Mouse (Mus musculus): Measurements from ENCODE around the gene Azin2. TPM values are rescaled to one million over a fixed set of nuclear protein-coding genes. Genes with fewer than 3 reads are reported as not detected.
A peak's percentile ranks its signal among the peaks of the same experiment; 100 is the strongest.

The Azin2 gene
- total and polyA plus RNA-seq, 3 experiments = 0.91 to 2.4 (median 1.7) TPM

GRCm38 (mm10) chr4:128983656-128984055 lies 21.4 kb upstream of the Azin2 start:
- DNase-seq (ENCODE audit: extremely low read depth) = no peak
- Histone ChIP-seq H3K27me3 (replicated peaks) (peaks cover 6% of the 10 kb centered on the region), H3K4me2 (ENCODE audit: insufficient read depth, low read depth, poor library complexity, severe bottlenecking) (no peak overlapping the region), H3K9me3 (replicated peaks; ENCODE audit: low read length) (peaks cover 4% of the 10 kb centered on the region), H3K36me3 (replicated peaks in 1 of 2; ENCODE audit: control insufficient read depth in 1 of 2, insufficient read depth in 1 of 2, low read length in 1 of 2) (no peaks in the 10 kb centered on the region), H3K27ac (ENCODE audit: insufficient read depth, low read depth) (no peak overlapping the region), H3K4me3 (replicated peaks in 1 of 3; ENCODE audit: low read depth in 2 of 3, low read length in 2 of 3, poor library complexity in 1 of 3) (no peak overlapping the region), H3K4me1 (ENCODE audit: control insufficient read depth in 1 of 2, insufficient read depth in 2 of 2) (peaks cover 16 to 37% of the 10 kb centered on the region in 2 experiments), H3K79me2 (replicated peaks; ENCODE audit: control insufficient read depth, extremely low read depth, insufficient read depth, poor library complexity, severe bottlenecking) (no peaks in the 10 kb centered on the region), H3K9ac (ENCODE audit: insufficient read depth, low read depth) (no peak overlapping the region)
- in situ Hi-C loops (cut with MboI; ENCODE audit: low pct_ligation_motif_present, low pct_unique_long_range_greater_than_20kb, low sequenced_read_pairs) = no loop called here
- dilution Hi-C loops (cut with MboI; ENCODE audit: extremely low pct_ligation_motif_present, extremely low pct_unique_long_range_greater_than_20kb, low sequenced_read_pairs) = no loop called here
- TF ChIP-seq CTCF (conservative IDR thresholded peaks at IDR 0.05 in 1 of 2, IDR thresholded peaks at IDR 0.05 in 1 of 2; ENCODE audit: low read depth in 2 of 2, low read length in 2 of 2) (peak in 1 of 2 experiments; percentile 37; a peak in 2 of 4 replicates), NRF1 (IDR thresholded peaks at IDR 0.05; ENCODE audit: low read depth, low read length) (no peak), RCOR1 (conservative IDR thresholded peaks at IDR 0.05; ENCODE audit: low read depth, low read length) (no peak), SMC3 (IDR thresholded peaks at IDR 0.05; ENCODE audit: low read depth, low read length) (0 out of 2 replicates have a peak, but pooled peaks have one; percentile 4)

GRCm38 (mm10) chr4:128983151-128983550 lies 20.9 kb upstream of the Azin2 start:
- Histone ChIP-seq H3K27ac (ENCODE audit: insufficient read depth, low read depth) (no peak overlapping the region), H3K9me3 (replicated peaks; ENCODE audit: low read length) (peaks cover 4% of the 10 kb centered on the region), H3K36me3 (replicated peaks in 1 of 2; ENCODE audit: control insufficient read depth in 1 of 2, insufficient read depth in 1 of 2, low read length in 1 of 2) (no peaks in the 10 kb centered on the region), H3K79me2 (replicated peaks; ENCODE audit: control insufficient read depth, extremely low read depth, insufficient read depth, poor library complexity, severe bottlenecking) (no peaks in the 10 kb centered on the region), H3K4me2 (ENCODE audit: insufficient read depth, low read depth, poor library complexity, severe bottlenecking) (no peak overlapping the region), H3K4me1 (ENCODE audit: control insufficient read depth in 1 of 2, insufficient read depth in 2 of 2) (peaks cover 16 to 37% of the 10 kb centered on the region in 2 experiments), H3K27me3 (replicated peaks) (peaks cover 6% of the 10 kb centered on the region), H3K9ac (ENCODE audit: insufficient read depth, low read depth) (no peak overlapping the region), H3K4me3 (replicated peaks in 1 of 3; ENCODE audit: low read depth in 2 of 3, low read length in 2 of 3, poor library complexity in 1 of 3) (no peak overlapping the region)
- in situ Hi-C loops (cut with MboI; ENCODE audit: low pct_ligation_motif_present, low pct_unique_long_range_greater_than_20kb, low sequenced_read_pairs) (no loop called here), dilution Hi-C loops (cut with MboI; ENCODE audit: extremely low pct_ligation_motif_present, extremely low pct_unique_long_range_greater_than_20kb, low sequenced_read_pairs) (no loop called here)
- no peak for DNase-seq (ENCODE audit: extremely low read depth)
- TF ChIP-seq JUND (conservative IDR thresholded peaks at IDR 0.05; ENCODE audit: low read depth, low read length) = no peak
- TF ChIP-seq HCFC1 (IDR thresholded peaks at IDR 0.05; ENCODE audit: low read depth, low read length) = no peak
- no peak for TF ChIP-seq CHD2 (IDR thresholded peaks at IDR 0.05; ENCODE audit: low read length)
- no peak for TF ChIP-seq TCF12 (IDR thresholded peaks at IDR 0.05; ENCODE audit: low read depth, low read length)
- no peak for TF ChIP-seq SMC3 (IDR thresholded peaks at IDR 0.05; ENCODE audit: low read depth, low read length)
- TF ChIP-seq ETS1 (conservative IDR thresholded peaks at IDR 0.05; ENCODE audit: low read depth, low read length) = no peak
- TF ChIP-seq ZKSCAN1 (IDR thresholded peaks at IDR 0.05; ENCODE audit: borderline replicate concordance, low read depth, low read length) = no peak
- TF ChIP-seq IRF4 (IDR thresholded peaks at IDR 0.05; ENCODE audit: low read depth, low read length) = no peak
- no peak for TF ChIP-seq ZNF384 (IDR thresholded peaks at IDR 0.05; ENCODE audit: low read depth, low read length)
- no peak for TF ChIP-seq MAX (IDR thresholded peaks at IDR 0.05; ENCODE audit: low read length)
- TF ChIP-seq CHD1 (IDR thresholded peaks at IDR 0.05; ENCODE audit: low read depth, low read length) = no peak
- TF ChIP-seq POLR2AphosphoS2 (IDR thresholded peaks at IDR 0.05; ENCODE audit: low read depth, low read length) = no peak
- TF ChIP-seq JUN (IDR thresholded peaks at IDR 0.05; ENCODE audit: insufficient read depth, low read depth, low read length) = no peak
- TF ChIP-seq RAD21 (IDR thresholded peaks at IDR 0.05; ENCODE audit: low read depth, low read length) = no peak
- no peak for TF ChIP-seq USF2 (conservative IDR thresholded peaks at IDR 0.05; ENCODE audit: low read depth, low read length)
- TF ChIP-seq KAT2A (IDR thresholded peaks at IDR 0.05; ENCODE audit: insufficient replicate concordance, low read length) = no peak
